Mouse (Mus musculus) cerebellum, postnatal 4 days (tissue): ENCODE data around the gene Il31ra.
A peak's percentile ranks its signal among the peaks of the same experiment; 100 is the strongest.

Experiments
- DNase-seq, 2 experiments: peaks; one replicate each; pipeline ENCODE4 v3.0.0; 2022; ENCODE audit warnings: low spot score in 2 of 2, mixed read lengths in 1 of 2

Gene Il31ra

DNA sequence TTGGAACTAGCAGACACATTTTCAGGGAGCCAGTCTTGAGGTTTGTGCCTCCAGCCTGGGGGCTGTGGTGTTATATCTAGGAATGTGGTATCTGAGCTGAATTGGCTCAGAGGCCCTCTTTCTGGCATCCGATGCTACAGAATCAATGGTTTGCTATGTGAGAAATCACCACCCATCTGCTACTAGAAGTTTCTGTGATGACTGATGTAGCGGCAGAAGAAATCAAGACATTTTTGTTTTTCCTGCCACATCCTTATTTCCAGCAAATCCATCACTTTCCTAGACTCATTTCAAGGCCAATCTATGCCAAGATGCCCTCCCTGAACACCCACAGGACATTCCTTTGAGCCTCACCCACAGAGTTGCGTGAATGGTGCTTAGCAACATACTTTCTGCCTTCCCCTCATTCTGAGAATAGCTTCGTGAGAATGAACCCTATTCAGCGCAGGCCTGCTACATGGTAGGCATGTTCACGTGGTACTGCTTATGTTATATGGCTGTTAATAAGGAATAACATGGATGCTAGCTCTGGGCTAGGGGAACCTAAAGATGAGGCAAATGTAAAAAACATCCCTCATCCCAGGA, 33.5 kb downstream of the Il31ra start:
- no peak for DNase-seq

DNA sequence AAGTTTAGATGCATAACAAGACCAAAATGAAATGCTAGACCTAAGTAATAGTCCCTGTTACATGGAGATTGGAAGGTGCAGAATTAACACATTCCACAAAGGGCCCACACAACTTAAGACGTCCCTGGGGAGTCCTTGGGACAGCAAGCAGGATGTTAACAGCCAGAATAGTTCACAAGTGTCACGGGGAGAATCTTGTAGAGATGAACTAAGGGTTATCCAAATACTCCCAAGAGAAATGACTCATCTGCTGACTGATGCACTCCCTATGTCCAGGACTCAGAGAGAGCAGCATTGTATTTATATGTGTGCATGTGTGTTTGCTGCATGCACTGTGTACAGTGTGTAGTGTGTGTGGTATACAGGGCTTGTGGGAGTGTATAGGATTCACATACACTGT, 37.7 kb downstream of the Il31ra start:
- DNase-seq, result no peak

DNA sequence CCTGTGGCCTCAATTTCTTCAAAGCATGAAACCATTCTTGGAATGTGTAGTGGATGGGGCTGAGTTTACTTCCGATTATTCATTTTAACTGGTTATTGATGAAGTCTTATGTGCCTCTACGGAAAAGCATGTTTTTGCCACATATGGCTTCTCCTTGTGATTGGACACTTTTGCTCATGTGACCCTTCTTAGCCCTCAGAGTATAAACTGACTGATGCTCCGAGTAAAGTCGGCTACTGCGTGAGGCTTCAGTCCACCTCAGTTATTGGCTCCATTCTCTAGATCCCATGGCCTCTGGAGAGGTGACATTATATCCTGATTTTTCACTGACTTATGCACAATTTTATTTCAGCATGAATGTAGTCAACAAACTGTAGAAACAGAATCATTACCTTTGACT, 40.9 kb downstream of the Il31ra start:
- DNase-seq, result no peak

DNA sequence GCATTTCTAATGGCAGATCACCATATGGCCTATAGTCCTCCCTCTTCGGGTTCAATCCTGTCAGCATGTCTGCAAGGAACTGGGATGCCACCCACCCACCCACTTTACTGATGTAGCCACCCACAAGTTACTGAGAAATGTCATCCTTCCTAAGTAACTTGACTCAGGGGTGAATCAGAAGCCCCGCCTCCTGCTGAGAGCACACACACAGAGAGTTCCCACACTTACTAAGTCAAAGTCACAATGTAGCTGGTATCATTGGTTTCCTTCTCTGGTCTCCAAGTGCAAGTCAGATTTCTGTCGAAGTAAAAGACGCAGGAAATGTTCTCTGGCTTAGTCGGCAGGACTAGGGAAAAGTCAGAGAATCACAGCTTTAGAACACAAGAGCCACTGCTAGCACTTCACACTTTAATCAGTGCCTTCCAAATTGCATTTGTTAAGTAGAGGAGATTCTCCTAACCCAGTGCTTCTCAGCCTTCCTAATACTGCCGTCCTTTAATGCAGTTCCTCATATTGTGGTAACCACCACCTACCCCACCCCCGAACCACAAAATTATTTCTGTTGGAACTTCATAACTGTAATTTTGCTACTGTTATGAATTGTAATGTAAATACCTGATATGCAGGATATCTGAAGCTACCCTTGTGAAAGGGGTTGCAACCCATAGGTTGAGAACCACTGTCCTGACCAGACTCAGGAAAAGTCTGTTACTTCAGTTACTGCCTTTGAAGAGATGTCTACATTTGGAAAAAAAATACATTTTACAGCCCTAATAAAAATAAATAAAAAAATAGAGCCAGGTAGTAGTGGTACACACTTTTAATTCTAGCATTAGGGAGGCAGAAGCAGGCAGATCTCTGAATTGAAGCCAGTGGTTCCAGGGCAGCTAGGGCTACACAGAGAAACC, 42.3 kb downstream of the Il31ra start:
- no peak for DNase-seq

DNA sequence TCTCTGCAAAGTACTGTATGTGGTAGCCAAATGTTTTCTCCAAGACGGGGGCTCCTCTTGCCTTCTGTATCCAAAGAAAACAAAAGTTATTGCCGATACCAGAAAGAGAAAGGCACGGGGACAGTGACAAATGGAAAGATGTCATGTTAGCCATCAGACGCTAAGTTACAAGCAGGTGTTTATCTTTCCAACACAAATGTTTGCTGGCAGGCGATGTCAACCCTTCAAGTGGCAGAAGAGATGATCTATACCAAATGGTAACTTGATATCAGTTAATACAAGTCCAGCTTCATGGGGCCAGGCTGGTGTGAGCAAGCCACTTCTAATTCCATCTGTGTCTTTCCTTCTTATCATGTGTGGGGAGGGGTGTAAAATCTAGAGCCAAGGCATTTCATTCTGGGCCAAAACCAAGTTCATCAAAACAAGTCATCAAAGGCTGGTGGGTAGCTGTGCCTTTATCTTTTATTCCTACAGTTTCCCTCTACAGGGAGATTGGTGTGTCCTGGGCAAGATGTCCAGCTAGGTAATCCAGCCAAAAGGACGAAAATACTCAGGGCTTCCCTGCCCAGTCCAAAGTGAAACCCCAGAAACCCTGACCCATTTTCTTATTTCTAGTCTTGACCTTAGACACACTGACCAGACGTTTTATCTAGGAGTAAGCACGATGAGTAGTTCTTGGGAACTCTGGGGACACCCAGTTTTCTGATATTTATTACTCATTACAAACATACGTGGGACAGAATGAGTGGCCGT, 52.8 kb downstream of the Il31ra start:
- no peak for DNase-seq

DNA sequence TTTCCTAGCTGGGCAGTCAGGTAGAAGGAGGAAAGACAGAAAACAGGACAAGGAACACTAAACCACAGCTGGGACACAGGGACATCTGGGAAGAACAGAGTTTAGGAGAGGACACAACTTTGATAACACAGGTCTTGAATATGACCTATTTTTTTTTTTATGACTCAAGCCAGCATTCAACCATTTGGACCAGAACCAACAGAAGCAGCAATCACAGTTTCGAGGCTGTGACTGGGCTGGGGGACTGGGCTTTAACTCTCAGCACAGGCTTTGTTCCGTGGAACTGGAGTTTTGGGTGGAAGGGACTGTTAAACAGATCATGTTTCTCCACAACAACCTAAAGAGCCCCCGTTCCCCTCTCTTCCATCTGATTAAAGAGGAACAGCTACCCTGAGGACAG, 53.5 kb downstream of the Il31ra start:
- no peak for DNase-seq

DNA sequence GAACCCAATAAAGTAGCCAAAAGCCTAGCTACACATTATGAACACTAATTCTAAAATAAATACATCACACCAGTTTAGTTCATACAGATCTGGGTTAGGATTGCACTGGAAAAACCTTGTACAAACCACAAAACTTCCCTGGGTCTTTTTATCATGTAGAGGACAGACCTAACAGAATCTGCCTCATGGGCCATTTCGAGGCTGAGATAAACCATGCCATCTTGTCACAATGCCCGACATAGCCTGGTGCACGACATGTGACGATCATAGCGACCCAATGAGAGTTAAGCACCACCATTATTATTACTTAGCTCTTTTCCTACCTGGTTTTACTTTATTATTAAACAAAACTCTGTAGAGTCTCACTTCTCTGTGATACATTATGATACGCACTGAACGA, 57.1 kb downstream of the Il31ra start:
- no peak for DNase-seq

DNA sequence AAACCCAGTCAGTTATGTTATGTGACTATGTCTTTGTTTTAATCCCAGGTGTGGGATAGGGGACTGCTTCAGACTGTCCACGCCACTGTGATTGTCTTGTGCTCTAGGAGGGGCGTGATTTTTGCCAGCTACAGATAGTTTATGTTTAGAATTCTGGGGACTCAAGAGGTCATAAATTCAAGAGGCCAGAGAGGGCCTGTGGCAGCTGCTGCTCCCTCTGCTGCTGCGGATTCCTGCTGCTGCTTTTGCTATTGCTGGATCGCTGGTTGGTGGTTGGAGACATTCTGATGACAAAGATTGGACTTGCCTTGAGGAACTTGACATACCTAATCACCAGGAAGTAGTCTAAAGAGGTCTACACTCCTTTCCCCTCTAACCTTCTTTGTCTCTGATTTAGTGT, 57.5 kb downstream of the Il31ra start:
- DNase-seq, result no peak

DNA sequence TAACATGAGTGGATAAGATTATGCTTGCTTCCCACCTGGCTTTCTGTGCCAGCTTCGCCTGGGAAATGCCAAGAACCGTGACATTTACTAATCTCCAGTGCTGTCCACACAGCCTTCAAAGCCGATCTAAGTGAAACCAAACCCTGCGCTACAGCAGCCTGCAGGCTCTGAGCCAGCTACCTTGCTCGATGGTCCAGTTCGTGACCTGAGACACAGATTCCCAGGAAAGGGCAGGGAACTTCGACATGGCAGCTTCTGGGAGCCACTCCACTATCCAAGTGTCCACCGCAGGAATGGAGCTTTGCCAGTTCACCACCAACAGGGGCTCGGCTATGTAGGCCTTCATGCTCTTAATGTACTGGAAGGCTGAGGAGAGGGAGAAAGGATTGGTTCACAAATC, 60.6 kb downstream of the Il31ra start:
- no peak for DNase-seq

DNA sequence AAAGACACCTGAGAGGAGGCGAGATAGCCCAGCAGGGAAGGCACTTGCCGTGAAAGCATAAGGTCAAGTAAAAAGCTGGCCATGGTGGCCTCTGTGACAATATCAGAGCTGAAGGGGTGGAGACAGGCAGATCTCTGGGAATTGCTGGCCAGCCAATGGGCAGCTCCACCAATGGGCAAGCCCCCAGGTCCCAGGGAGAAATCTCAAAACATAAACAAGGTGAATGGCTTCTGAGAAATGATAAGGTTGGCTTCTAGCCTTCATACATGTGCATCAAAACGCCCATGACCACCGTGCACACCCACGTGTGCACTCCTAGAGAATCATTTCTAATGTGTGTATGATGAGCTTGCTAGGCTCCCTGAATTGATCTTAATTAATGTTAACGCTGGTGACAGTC, 61.9 kb downstream of the Il31ra start:
- DNase-seq, result no peak

DNA sequence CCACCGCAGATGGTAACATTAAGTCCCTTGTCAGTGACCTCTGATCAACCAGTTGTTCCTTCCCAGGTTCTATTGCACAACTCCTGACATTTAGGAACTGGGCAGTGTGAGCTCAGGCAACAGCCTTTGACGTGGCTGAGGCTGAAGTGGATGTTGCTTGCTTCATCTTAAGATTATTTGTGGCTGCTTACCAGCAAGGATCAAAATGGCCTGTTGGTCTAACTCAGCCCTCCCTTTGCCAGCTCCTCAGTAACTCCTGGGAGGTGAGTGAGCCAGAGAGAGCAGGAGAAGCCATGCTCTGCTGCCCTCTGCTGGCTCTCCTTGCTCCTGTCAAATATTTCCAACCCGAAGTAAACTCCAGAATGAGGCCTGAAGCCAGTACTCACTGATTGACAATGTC, 64.3 kb downstream of the Il31ra start:
- DNase-seq, result peak; percentile 42 to 75

DNA sequence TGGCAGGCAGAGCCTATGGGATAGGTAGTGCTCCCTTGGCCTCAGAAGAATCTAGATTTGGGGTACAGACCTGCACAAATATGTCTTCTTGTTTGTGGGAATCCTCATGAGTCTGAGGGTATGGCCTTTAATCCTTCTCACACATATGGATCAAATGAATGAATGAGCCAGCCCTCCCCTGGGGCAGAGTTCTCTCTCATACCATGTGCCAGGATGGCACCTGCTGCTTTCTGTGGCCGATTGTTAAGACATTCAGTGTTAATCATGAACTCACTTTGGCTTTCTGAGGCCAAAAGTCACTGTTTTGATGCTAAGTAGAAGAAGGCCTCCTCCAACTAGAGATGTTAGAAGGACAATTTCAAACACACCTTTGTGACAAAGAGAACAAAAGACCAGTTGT, 67.0 kb downstream of the Il31ra start:
- no peak for DNase-seq

DNA sequence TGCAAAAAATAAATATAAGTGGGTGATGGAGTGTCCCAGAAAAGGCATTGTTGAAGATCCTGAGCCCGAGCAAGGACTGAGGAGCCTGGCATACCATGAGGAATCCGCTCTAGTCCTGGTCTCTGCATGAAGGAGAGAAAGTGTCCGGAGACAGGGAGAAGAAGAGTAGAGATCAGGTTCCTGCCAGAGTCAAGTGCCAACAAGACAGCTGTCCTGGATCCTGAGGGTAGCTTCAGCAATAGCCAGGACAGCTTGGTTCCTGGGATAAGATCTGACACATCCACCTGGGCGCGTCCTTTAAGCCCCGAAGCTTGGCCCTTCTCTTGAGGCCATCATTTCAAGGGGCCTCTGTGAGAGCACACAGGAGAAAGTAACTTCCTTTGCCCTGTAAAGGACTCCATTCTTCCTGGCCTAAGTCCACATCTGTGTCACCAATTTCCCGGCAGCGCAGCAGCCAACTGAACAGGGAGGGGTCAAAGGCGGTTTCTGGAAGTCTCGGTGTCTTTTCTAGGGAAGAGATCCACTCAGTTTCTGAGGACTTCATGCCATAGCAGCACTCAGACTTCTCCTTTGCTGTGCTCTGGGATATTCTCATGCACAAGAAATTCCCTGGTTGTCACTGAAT, 70.7 kb downstream of the Il31ra start:
- no peak for DNase-seq

DNA sequence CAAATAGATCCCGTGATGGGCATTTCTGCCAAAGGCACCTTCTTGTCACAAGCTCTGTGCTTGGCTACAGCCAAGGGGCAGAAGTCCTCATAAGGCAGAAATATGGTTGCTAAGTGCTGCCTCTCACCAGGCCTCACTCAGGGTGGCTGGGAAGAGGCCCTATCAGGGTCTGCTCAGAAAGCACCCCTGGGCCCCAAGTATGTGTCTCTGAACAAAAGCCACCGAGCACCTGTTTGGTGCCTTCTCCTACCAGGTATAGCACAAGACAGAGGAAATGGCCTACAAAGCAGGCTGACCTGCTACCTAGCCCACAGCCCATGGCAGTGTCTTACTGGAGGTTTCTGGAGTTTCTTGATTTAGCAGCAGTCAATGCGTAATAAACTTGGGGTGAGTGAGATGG, 71.3 kb downstream of the Il31ra start:
- DNase-seq, result no peak

DNA sequence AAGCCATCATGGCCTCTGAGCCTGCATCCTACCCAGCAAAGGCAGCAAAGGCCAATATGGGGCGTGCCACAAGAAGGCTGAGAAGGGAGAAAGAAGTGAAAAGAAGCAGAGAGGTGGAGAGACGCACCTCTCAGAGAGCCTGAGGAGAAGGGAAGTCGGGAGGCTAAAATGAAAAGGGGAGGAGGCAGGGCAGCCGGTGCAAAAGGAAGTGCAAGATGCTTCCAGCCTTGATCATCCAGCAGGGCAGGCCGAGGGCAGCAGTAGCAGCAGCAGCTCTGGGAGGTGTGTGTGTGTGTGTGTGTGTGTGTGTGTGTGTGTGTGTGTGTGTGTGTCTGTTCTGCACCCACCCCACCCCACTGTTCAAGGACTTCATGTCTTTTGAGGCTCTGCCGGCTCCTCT, 71.9 kb downstream of the Il31ra start:
- DNase-seq, result no peak

DNA sequence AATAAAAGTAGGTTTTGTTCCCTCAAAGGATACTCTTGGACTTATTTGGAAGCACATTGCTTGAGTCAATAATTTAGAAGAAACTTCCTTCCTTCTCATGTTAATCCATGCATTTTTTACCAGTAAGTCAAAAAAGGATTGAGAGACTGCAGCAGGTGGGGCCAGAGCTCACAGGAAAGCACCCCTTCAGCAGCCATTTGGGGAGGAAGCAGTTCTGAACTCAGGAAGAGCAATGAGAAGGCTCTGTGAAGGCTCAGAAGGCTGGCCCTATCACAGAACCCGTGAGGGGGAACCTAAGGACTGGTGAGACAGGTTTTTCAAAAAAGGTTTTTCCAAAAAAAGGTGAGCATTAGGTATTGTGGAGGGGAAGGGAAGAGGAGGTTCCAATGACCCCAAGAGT, 79.6 kb downstream of the Il31ra start:
- DNase-seq, result no peak

DNA sequence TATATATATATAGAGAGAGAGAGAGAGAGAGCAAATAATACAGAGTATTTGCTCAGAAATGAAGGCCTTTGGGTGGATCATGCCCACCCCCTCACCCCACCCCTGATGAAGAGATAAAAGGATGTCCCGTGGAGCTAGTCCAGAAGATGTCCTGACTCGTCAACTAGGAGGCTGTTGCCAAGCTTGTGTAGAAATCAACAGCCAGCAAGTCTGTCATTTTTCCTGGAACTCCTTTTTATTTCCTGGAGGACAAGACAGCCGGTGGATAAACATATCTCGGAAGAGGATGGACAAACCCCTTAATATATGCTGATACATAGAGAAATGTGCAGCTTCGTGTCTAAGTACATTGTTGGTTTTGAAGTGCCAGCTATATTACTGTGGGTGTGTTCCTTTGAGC, 81.3 kb downstream of the Il31ra start:
- no peak for DNase-seq

DNA sequence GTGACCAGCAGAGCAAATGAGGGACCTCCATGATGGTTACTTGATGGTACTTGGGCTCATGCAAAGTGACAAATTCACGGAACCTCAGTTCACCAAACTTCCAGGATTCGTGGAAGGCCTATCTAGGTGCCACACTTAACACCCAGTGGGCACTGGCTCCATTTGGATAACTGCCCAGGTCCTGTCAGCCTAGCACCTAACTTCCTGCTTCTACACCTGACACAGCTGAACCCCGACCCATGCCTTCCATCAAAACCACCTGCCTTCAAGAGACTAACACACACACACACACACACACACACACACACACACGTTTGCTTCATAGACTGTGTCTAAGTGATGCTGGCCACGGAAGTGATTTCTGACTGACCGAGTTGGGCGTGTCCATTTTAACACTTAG, 82.3 kb downstream of the Il31ra start:
- no peak for DNase-seq

DNA sequence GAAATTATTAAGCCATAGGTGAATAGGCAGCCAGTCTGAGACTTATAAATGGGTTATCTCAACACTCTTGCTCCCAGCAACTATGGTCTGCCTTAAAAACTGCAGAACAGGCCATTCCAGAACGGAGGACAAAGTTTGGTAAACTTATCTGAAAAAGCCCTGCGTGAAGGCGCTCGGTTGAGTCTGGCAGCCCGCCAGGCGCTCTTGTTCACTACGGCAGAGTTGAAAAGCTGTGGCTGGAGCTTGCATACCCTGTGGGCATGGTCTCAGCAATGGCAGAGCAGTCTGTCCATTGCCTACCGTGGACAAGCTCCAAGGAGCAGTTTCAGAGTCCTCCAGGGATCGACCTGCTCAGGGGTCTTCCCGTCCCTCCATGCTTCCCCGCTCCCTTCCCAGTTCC, 82.9 kb downstream of the Il31ra start:
- DNase-seq, result peak in 1 of 2 experiments; percentile 12

DNA sequence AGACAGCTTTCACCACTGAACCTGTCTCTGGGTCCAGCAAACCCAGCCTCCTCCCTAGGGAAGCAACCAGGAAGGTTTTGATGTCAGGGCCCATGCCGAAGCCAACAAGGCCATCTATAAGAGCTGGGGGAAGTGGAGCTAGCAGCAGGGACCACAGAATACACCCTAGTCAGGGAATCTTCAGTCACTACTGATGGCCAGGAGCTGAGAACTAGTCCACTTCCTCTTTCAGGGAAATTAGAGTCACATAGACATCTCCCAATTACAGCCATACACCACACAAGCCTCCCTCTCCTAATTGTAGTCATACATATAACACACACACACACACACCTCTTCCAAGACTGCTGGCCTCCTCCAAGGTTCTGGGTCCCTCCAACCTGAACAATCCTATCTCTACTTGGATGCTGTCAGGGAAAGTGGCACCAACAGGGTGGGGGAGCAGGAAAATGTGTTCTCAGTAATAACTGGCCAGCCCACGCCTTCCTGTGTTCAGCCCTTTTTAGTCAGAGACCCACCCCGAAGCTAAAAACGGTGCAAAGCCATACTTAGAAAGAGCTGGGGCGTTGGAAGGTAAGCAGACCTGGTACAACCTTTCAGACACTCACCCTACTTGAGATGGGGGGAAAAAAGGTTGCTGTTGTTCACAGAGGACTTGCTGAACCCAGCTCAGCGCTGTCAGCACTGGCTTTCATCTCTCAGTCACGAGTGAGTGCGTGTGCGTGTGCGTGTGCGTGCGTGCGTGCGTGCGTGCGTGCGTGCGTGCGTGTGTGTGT, 83.5 kb downstream of the Il31ra start:
- no peak for DNase-seq

DNA sequence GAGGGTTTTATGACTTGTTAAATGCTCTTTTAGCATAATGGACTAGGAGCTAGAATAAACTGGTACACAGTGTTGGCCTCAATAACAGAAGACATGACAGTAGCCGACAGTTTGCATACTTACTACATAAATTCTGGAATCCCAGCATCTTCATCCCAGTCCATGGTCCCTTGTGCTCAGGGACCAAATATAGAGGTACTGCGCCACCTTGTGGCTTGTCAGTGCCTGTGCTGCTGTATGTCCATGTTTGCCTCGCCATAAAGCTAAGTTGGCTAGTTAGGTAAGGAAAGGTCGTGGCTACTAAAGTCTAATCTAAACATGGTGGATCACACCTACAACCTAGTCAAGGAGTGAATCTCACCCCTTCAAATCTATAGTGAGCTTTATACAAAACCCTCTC, 84.7 kb downstream of the Il31ra start:
- DNase-seq, result peak; percentile 33 to 56

DNA sequence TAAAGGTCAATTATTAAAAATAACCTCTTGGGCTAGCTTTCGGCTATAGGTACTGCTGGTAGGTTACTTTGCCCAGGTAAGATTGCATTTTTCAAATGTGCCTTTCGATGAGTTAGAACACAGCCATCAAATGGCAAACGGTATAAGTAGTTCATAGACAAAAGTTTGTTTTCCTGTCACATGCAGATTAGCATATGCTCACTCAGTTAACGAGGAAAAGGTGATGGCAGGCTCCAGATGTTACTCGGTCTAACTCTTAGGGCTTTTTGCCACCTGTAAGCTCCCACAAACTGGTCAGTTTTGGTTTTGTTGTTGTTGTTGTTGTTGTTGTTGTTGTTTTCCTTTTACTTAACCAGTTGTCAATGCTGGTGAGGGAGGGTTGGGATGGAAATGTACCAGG, 85.7 kb downstream of the Il31ra start:
- no peak for DNase-seq
